Mouse (Mus musculus) bone marrow macrophage, adult 2 months (primary cell): ENCODE measurements around the gene Apex2. TPM values are rescaled to one million over a fixed set of nuclear protein-coding genes. Genes with fewer than 3 reads are reported as not detected.
A peak's percentile ranks its signal among the peaks of the same experiment; 100 is the strongest.
"Not testable (repeated sequence)": the region's sequence is repeated elsewhere in the genome, so short reads cannot be mapped to it uniquely, and the experiment has no call there.

Experiments used
- H3K27ac ChIP-seq: 2 replicates; pipeline ENCODE4 v1.5.1; 2012; ENCODE audit warnings: low read depth, low read length; ENCODE audit not compliant: insufficient read depth
- H3K4me1 ChIP-seq: 2 replicates; pipeline ENCODE4 v1.6.1; 2012; ENCODE audit warnings: low read length; ENCODE audit not compliant: control insufficient read depth, insufficient read depth
- H3K4me3 ChIP-seq: 2 replicates; pipeline ENCODE4 v1.5.1; 2012; ENCODE audit warnings: mild to moderate bottlenecking, low read length, moderate library complexity; ENCODE audit not compliant: insufficient read depth
- CTCF ChIP-seq: IDR thresholded peaks from 2 replicates; pipeline ENCODE4 v1.5.1; 2012; ENCODE audit warnings: low read depth, mild to moderate bottlenecking, low read length, moderate library complexity
- POLR2A ChIP-seq: IDR thresholded peaks from 2 replicates; pipeline ENCODE4 v1.6.1; 2012; ENCODE audit warnings: mild to moderate bottlenecking, low read depth, low read length, borderline replicate concordance
- polyA plus RNA-seq: library from polyadenylated mRNA; stranded (reverse); fragments of >200 nt; gene quantifications from 2 replicates; pipeline ENCODE4 v1.2.4, GENCODE M21; 2012; ENCODE audit not compliant: missing spikeins, insufficient read depth, insufficient read length

Gene Apex2
- polyA plus RNA-seq, 1 experiment, result 9.4 TPM

DNA sequence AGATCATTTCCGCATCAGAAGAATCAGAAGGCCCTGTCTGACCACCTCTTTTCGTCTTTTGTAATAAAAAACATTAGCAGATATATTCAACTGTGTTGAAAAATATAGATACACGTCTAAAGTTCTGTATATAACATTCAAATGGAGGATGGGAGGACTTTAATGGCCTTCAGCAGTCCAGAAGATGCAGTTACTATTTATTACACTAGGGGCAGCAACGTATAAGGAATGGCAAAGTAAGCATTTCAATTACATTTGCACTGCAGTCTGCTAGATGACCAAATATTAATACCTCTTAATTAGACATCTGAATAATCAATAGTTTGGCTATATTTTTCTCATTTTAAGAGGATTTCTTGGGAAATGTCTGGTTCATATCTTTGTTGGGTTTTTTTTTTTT, 79.0 kb downstream of the Apex2 start:
- H3K4me3 ChIP-seq, result no peak overlapping the region
- no peak overlapping the region for H3K27ac ChIP-seq
- TF ChIP-seq CTCF (no peak), POLR2A (no peak)
- no peaks in the 10 kb centered on the region for H3K4me1 ChIP-seq

DNA sequence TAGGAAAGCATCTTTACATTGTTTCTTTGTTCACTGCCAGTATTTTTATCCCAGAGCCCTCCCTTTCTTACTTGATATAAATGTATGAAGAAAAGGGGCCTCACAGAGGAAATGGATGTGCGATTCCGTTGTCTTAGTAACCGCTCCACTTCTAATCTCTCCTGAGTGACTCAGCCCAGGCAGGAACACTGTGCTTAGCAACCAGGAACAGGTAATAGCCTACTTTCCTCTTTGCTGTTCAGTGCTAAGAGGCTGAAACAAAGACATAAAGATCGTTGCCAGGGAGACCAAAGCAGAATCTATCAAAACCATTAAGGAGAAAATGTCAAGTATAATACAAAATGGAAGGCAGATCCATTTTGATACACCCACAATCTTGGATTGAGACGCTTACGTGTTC, 81.0 kb downstream of the Apex2 start:
- no peak for TF ChIP-seq CTCF
- no peak for TF ChIP-seq POLR2A
- Histone ChIP-seq H3K27ac (no peak overlapping the region), H3K4me3 (no peak overlapping the region)

DNA sequence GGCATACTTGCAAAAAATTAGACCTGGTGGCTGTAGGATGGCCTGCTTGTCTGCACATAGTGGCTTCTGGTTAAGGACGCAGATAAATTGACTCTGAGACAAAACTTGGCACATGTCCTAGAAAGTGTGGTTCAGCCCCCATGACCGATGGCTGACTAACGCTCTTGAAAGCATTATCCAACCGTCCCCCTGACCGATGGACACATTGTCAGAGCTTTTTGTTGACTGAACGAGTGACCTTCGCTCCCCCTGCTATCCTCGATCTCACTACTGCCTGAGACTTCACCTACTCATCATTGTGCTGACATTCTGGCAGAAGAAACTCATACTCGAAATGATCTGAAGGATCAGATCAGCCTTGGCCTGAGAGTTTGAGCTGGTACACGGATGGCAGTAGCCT, 101.9 kb downstream of the Apex2 start:
- H3K27ac ChIP-seq, H3K4me3 ChIP-seq, H3K4me1 ChIP-seq: not testable (repeated sequence)

More for the DNA sequence above, 81.0 kb downstream of the Apex2 start:
- H3K4me1 ChIP-seq, result no peaks in the 10 kb centered on the region

GRCm38 (mm10) chrX:150486314-150487030, 103.2 kb downstream of the Apex2 start:
- H3K4me3 ChIP-seq, H3K27ac ChIP-seq, H3K4me1 ChIP-seq: not testable (repeated sequence)

DNA sequence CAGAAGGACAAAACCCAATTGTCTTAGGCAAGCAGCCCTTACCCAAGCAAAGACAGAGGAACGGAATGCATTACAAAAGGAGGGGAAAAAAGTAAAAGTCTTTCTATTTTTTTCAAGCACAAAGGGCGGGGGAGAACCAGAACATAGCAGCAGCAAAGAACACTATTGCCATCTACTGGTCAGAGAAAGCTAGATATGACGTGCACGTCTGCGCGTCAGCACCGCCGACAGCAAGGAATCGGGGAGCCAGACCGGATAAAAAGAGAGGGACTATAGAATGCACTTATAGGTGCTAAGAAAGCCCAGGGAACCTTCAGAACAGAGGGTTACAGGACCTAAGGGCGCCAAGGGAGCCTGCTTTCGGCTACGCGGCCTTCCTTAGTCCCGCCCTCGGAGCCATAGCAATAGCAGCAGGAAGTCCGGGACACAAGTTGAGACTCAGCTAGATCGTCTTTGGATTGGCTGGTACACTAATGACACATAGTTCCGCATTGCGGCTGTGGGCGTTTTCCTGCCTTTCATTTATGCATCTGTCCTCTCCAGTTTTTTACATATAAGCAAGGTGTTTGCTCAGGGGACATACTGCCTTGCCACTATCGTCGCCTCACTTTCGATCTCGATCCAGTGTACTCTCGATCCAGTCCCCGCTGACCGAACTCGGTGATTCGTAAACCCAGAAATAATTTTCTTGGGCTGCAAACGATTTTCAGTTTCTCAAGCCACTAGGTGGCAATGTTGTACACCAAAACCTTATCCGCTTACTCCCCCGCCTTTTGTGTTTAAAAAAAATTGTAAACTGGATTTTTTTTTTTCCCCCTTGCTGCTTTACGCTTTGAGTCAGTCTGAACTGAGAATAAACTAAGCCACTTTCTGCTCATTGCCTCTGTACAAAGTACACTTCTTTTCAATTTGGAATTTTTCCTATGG, 111.6 kb downstream of the Apex2 start:
- H3K27ac ChIP-seq, result peak overlapping the region; percentile 95
- peak overlapping the region; percentile 79 for H3K4me3 ChIP-seq
- H3K4me1 ChIP-seq, result no peaks in the 10 kb centered on the region
- TF ChIP-seq CTCF (peak; percentile 50; the same call in 1 of the 2 replicates), POLR2A (no peak)

- no peaks in the 10 kb centered on the region for H3K4me1 ChIP-seq
- TF ChIP-seq POLR2A, result no peak
- no peak for TF ChIP-seq CTCF
- H3K27ac ChIP-seq, result no peak overlapping the region
Measured at GRCm38 (mm10) chrX:150471416-150471815, 118.3 kb downstream of the Apex2 start.

More at GRCm38 (mm10) chrX:150471416-150471815, 118.3 kb downstream of the Apex2 start:
- no peak overlapping the region for H3K4me3 ChIP-seq

Other genes with a start within 250 kb of the Apex2 start
- gene Tmem29, start 130.7 kb downstream of the Apex2 start, polyA plus RNA-seq, result 17.4 and 18.3 TPM in 2 replicates
- not detected in 2 replicates for gene Alas2, start 42.5 kb downstream of the Apex2 start, polyA plus RNA-seq
- 4.0 and 7.0 TPM in 2 replicates for gene Pfkfb1, start 1.6 kb downstream of the Apex2 start, polyA plus RNA-seq
- not detected in 2 replicates for gene Tro, start 67.7 kb upstream of the Apex2 start, polyA plus RNA-seq
- 15.7 and 17.4 TPM in 2 replicates for gene Maged2, start 224.5 kb upstream of the Apex2 start, polyA plus RNA-seq